Mouse (Mus musculus): Measurements from ENCODE around the gene Sytl1.

The Sytl1 gene

GRCm38 (mm10) chr4:133247072-133247471, 15.8 kb downstream of the Sytl1 start:
- DNase-seq (ENCODE audit: low spot score): no peak

- no peak for DNase-seq (ENCODE audit: low spot score)
Measured at GRCm38 (mm10) chr4:133244289-133244688, 18.6 kb downstream of the Sytl1 start.

- no peak for DNase-seq (ENCODE audit: low spot score)
Measured at GRCm38 (mm10) chr4:133243538-133243937, 19.4 kb downstream of the Sytl1 start.

GRCm38 (mm10) chr4:133242710-133243109, 20.2 kb downstream of the Sytl1 start:
- DNase-seq (ENCODE audit: low spot score): no peak

- no peak for DNase-seq (ENCODE audit: low spot score)
Measured at GRCm38 (mm10) chr4:133241910-133242309, 21.0 kb downstream of the Sytl1 start.

- peak; percentile 75 for DNase-seq (ENCODE audit: low spot score)
Measured at GRCm38 (mm10) chr4:133240934-133241908, 21.7 kb downstream of the Sytl1 start.

- no peak for DNase-seq (ENCODE audit: low spot score)
Measured at GRCm38 (mm10) chr4:133240490-133240921, 22.4 kb downstream of the Sytl1 start, which contains the start of gene Map3k6. Map3k6 (plus strand) TSS chr4:133240818.

- DNase-seq (ENCODE audit: low spot score): no peak
Measured at GRCm38 (mm10) chr4:133237911-133238310, 25.0 kb downstream of the Sytl1 start.

- no peak for DNase-seq (ENCODE audit: low spot score)
Measured at GRCm38 (mm10) chr4:133235415-133235814, 27.5 kb downstream of the Sytl1 start.

- DNase-seq (ENCODE audit: low spot score): no peak
Measured at GRCm38 (mm10) chr4:133234771-133235170, 28.1 kb downstream of the Sytl1 start.

- no peak for DNase-seq (ENCODE audit: low spot score)
Measured at GRCm38 (mm10) chr4:133233285-133233976, 29.5 kb downstream of the Sytl1 start.

GRCm38 (mm10) chr4:133229582-133229981, 33.3 kb downstream of the Sytl1 start:
- DNase-seq (ENCODE audit: low spot score): no peak

- no peak for DNase-seq (ENCODE audit: low spot score)
Measured at GRCm38 (mm10) chr4:133227636-133228035, 35.3 kb downstream of the Sytl1 start.

- DNase-seq (ENCODE audit: low spot score): no peak
Measured at GRCm38 (mm10) chr4:133226073-133226472, 36.8 kb downstream of the Sytl1 start.

- DNase-seq (ENCODE audit: low spot score): no peak
Measured at GRCm38 (mm10) chr4:133223875-133224274, 39.0 kb downstream of the Sytl1 start.

GRCm38 (mm10) chr4:133221701-133222100, 41.2 kb downstream of the Sytl1 start:
- DNase-seq (ENCODE audit: low spot score): no peak

GRCm38 (mm10) chr4:133220656-133221055, 42.3 kb downstream of the Sytl1 start:
- DNase-seq (ENCODE audit: low spot score): no peak

- DNase-seq (ENCODE audit: low spot score): no peak
Measured at GRCm38 (mm10) chr4:133218745-133219144, 44.2 kb downstream of the Sytl1 start.

GRCm38 (mm10) chr4:133217641-133218040, 45.3 kb downstream of the Sytl1 start:
- peak; percentile 55 for DNase-seq (ENCODE audit: low spot score)

- no peak for DNase-seq (ENCODE audit: low spot score)
Measured at GRCm38 (mm10) chr4:133213661-133214060, 49.3 kb downstream of the Sytl1 start.

- no peak for DNase-seq (ENCODE audit: low spot score)
Measured at GRCm38 (mm10) chr4:133213268-133213590, 49.7 kb downstream of the Sytl1 start.

GRCm38 (mm10) chr4:133212562-133213267, 50.2 kb downstream of the Sytl1 start:
- DNase-seq (ENCODE audit: low spot score): peak; percentile 50

Data from spleen, adult 12 weeks (tissue).